Mouse (Mus musculus) Patski (cell line): ENCODE data around the gene Rab5b. TPM values are rescaled to one million over a fixed set of nuclear protein-coding genes. Genes with fewer than 3 reads are reported as not detected.

Experiments
- ATAC-seq: fragments of 100-300 bp; one replicate; pipeline ENCODE4 v1.8.0; 2021
- CTCF ChIA-PET: fragments of 350-600 bp; sonication (Branson Sonifier 250); formaldehyde crosslinking; loops from one replicate; lab custom pipeline; 2022; ENCODE audit warnings: inconsistent platforms; lab: Charles Lee
- POLR2A ChIA-PET: fragments of 350-600 bp; sonication (Branson Sonifier 250); formaldehyde crosslinking; loops from one replicate; lab custom pipeline; 2022; ENCODE audit warnings: antibody characterized with exemption, inconsistent platforms; lab: Charles Lee
- DNase-seq: peaks from one replicate; pipeline ENCODE4 v3.0.0-alpha.2; 2011; ENCODE audit warnings: low read depth, low spot score
- H3K27me3 ChIP-seq: fragments of 371-371 bp; one replicate; pipeline ENCODE4 v1.5.1; 2021
- CTCF ChIP-seq: fragments of 100-300 bp; IDR thresholded peaks from one replicate; pipeline ENCODE4 v1.5.1; 2021
- in situ Hi-C: fragments of 300-500 bp; cut with MboI; formaldehyde crosslinking; loops from 3 replicates; pipeline ENCODE4 v1.11.1; 2018; ENCODE audit warnings: low pct_unique_long_range_greater_than_20kb, mixed read lengths
- polyA plus RNA-seq: library from polyadenylated mRNA; unstranded; gene quantifications from one replicate; pipeline ENCODE4 v1.2.3, GENCODE M21; 2021

The Rab5b gene
- polyA plus RNA-seq, 1 experiment from 2014 or later = 93.3 TPM

GRCm38 (mm10) chr10:128629746-128630145, 66.3 kb downstream of the Rab5b start:
- ATAC-seq (no peak), DNase-seq (no peak)
- in situ Hi-C loops = loop anchor here (5.0 kb wide), 1 partner anchor 43 kb away; the partner anchor contains the start of gene Suox
- CTCF ChIA-PET = no interaction called here
- H3K27me3 ChIP-seq = no peaks in the 10 kb centered on the region
- TF ChIP-seq CTCF = no peak
- POLR2A ChIA-PET = no interaction called here

GRCm38 (mm10) chr10:128627398-128628317, 68.4 kb downstream of the Rab5b start:
- ATAC-seq (no peak), DNase-seq (no peak)
- TF ChIP-seq CTCF = no peak
- H3K27me3 ChIP-seq = no peaks in the 10 kb centered on the region
- ChIA-PET POLR2A (no interaction called here), CTCF (no interaction called here)
- in situ Hi-C loops = loop anchor here (5.0 kb wide), 1 partner anchor 45 kb away; the partner anchor contains the start of gene Suox

Other genes with a start within 250 kb of the Rab5b start
- gene Smarcc2, start 237.0 kb downstream of the Rab5b start, polyA plus RNA-seq = 102 TPM
- 1,994 TPM for gene Myl6, start 202.1 kb downstream of the Rab5b start, polyA plus RNA-seq
- 54.1 TPM for gene Myl6b, start 197.6 kb downstream of the Rab5b start, polyA plus RNA-seq
- gene Esyt1, start 170.4 kb downstream of the Rab5b start, polyA plus RNA-seq = 75.8 TPM
- gene Zc3h10, start 148.5 kb downstream of the Rab5b start, polyA plus RNA-seq = 16.8 TPM
- 1,532 TPM for gene Rpl41, start 147.0 kb downstream of the Rab5b start, polyA plus RNA-seq
- gene Pa2g4, start 130.3 kb downstream of the Rab5b start, polyA plus RNA-seq = 117 TPM
- gene Erbb3, start 106.6 kb downstream of the Rab5b start, polyA plus RNA-seq = 1.2 TPM
- gene Rps26, start 69.5 kb downstream of the Rab5b start, polyA plus RNA-seq = 259 TPM
- gene Ikzf4, start 50.3 kb downstream of the Rab5b start, polyA plus RNA-seq = 0.10 TPM
- gene Suox, start 22.2 kb downstream of the Rab5b start, polyA plus RNA-seq = 15.2 TPM
- gene Pmel, start 7.9 kb upstream of the Rab5b start, polyA plus RNA-seq = 1.1 TPM
- 30.2 TPM for gene Cdk2, start 8.8 kb upstream of the Rab5b start, polyA plus RNA-seq
- 9.9 TPM for gene Dgka, start 48.6 kb upstream of the Rab5b start, polyA plus RNA-seq
- gene Pym1, start 51.6 kb upstream of the Rab5b start, polyA plus RNA-seq = 37.8 TPM
- gene Mmp19, start 94.6 kb upstream of the Rab5b start, polyA plus RNA-seq = 18.6 TPM
- gene Dnajc14, start 107.8 kb upstream of the Rab5b start, polyA plus RNA-seq = 81.8 TPM
- gene Tmem198b, start 108.1 kb upstream of the Rab5b start, polyA plus RNA-seq = 26.7 TPM
- 105 TPM for gene Sarnp, start 121.1 kb upstream of the Rab5b start, polyA plus RNA-seq
- 56.5 TPM for gene Ormdl2, start 125.4 kb upstream of the Rab5b start, polyA plus RNA-seq
- gene Gdf11, start 195.5 kb upstream of the Rab5b start, polyA plus RNA-seq = 62.3 TPM
- gene Cd63, start 204.7 kb upstream of the Rab5b start, polyA plus RNA-seq = 2,035 TPM
- gene Rdh5, start 226.6 kb upstream of the Rab5b start, polyA plus RNA-seq = 10.8 TPM
- 203 TPM for gene Bloc1s1, start 227.8 kb upstream of the Rab5b start, polyA plus RNA-seq
- gene Itga7, start 237.6 kb upstream of the Rab5b start, polyA plus RNA-seq = 20.3 TPM